Comparison of ENCODE assay signal across 9 mouse cellular contexts in the genomic region with DNA sequence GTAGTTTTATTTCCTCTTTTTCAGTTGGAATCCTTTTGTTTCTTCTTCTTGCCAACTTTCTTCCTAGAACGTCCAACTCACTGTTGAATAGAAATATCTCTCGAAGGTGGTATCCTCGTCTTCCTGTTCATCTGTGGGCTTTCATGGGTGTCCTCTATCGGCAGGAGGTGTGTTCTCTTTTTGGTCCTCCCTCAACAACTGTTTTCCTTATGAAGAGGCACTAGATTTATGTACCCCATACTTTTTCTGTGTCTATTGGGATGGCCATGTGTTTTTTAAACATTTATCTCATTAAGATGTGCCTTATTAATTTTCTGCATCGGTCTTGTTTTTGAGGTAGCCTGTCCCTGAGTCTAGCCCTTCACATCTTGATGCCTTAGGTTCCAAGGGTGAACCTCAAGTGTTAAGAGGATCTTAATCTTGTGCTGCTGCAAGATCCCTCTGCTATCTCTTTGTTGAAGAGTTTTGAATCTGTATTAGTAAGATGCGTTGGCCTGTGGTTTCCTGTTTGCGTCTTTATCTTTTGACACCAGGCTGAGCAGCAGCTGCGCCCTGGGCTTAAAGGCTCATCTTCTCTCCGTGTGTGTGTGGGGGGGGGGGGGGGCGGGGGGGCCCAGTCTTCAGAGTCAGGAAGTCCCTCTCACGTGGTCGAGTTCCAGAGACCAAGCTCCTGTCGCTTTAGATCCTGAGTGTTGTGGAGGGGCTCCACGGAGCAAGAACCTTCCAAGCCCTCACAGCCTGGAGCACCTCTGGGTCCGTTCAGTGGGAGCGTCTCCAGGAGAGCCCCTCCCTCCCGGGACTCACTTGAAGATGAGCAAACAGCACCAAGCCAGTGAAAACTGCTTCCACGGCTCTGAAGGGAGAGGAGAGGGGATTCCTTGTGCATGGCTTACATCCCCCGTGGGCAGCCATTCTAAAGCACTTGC.
DNase-seq lines count a peak whose midpoint lies in the region; ATAC-seq and TF ChIP-seq lines count a peak whose summit lies in the region.
"Had no signal": no experiment of that assay in that cellular context is flagged by ENCODE, and none has a peak within 500 bp of the region (broad histone marks: within the 10 kb centered on the region; RNA-seq: fewer than 3 reads in every experiment).

No protein-coding gene starts in this region.

- intact Hi-C loops in gastrocnemius, adult 2 months (cut with DNase I), result no loop called here

- DNase-seq in cerebellum, adult 9-10 months, result peak; percentile 36
- DNase-seq in cerebellum, postnatal 36 days, result no peak
- DNase-seq in lung, postnatal 0 days (ENCODE audit: low spot score), result no peak
- no peak for DNase-seq in lung, postnatal 10 days
- peak; percentile 58 to 64 for DNase-seq in thymus, postnatal 10 days (ENCODE audit: low spot score in 2 of 2)
- DNase-seq in gastrocnemius, adult 2 months, result no peak
- DNase-seq in urinary bladder, postnatal 36 days (ENCODE audit: low spot score in 2 of 2), result no peak

- no peak overlapping the region for H3K4me3 ChIP-seq in lung, postnatal 0 days (ENCODE audit: low read depth, low read length)
- H3K4me3 ChIP-seq in liver, embryonic 15.5 days (replicated peaks), result peak overlapping the region; percentile 20; the same call in 1 of the 2 replicates
- H3K4me3 ChIP-seq in gastrocnemius, adult 2 months, result no peak overlapping the region

- H3K27ac ChIP-seq in lung, postnatal 0 days (ENCODE audit: low read length), result no peak overlapping the region
- H3K27ac ChIP-seq in liver, embryonic 15.5 days (replicated peaks), result peak overlapping the region; percentile 62; the same call in 1 of the 2 replicates
- no peak overlapping the region for H3K27ac ChIP-seq in gastrocnemius, adult 2 months

- no peak for TF ChIP-seq EP300 in lung, postnatal 0 days (IDR thresholded peaks at IDR 0.05)

- ATAC-seq in lung, postnatal 0 days, result peak; percentile 9; the same call in 1 of the 2 replicates
- ATAC-seq in liver, embryonic 15.5 days (ENCODE audit: insufficient read depth), result peak; percentile 73

- H3K36me3 ChIP-seq in lung, postnatal 0 days (ENCODE audit: insufficient read depth, low read length), result no peaks in the 10 kb centered on the region
- H3K36me3 ChIP-seq in liver, embryonic 15.5 days (replicated peaks), result no peaks in the 10 kb centered on the region

- H3K4me1 ChIP-seq in lung, postnatal 0 days (ENCODE audit: insufficient read depth, low read depth, low read length), result peaks cover 2% of the 10 kb centered on the region; the same call in 1 of the 2 replicates
- H3K4me1 ChIP-seq in liver, embryonic 15.5 days (replicated peaks), result peaks cover 24% of the 10 kb centered on the region

- no peaks in the 10 kb centered on the region for H3K27me3 ChIP-seq in lung, postnatal 0 days (replicated peaks; ENCODE audit: insufficient read depth, low read length)
- H3K27me3 ChIP-seq in liver, embryonic 15.5 days, result peaks cover 6% of the 10 kb centered on the region
- H3K27me3 ChIP-seq: CH12.LX had no signal

- no peak overlapping the region for H3K4me2 ChIP-seq in lung, postnatal 0 days (replicated peaks; ENCODE audit: low read depth, low read length)
- H3K4me2 ChIP-seq in liver, embryonic 15.5 days, result peak overlapping the region; percentile 61

- no peaks in the 10 kb centered on the region for H3K9me3 ChIP-seq in lung, postnatal 0 days (ENCODE audit: low read length)
- H3K9me3 ChIP-seq in liver, embryonic 15.5 days (replicated peaks), result no peaks in the 10 kb centered on the region

- H3K9ac ChIP-seq in lung, postnatal 0 days (replicated peaks; ENCODE audit: low read depth), result no peak overlapping the region
- no peak overlapping the region for H3K9ac ChIP-seq in liver, embryonic 15.5 days

- TF ChIP-seq CTCF in lung, postnatal 0 days (IDR thresholded peaks at IDR 0.05), result no peak
- no peak for TF ChIP-seq CTCF in gastrocnemius, adult 2 months (IDR thresholded peaks at IDR 0.05)

- WGBS in lung, postnatal 0 days, result 25% methylated on average over 19 of the region's 19 CpGs
- whole genome bisulfite sequencing in liver, embryonic 15.5 days (ENCODE audit: insufficient replicate concordance), result 5% methylated on average over 19 of the region's 19 CpGs

Comparison
In these comparisons a context has a peak if more than half of its experiments do, and no peak if none do; other contexts are left out.
1. DNase-seq: peak in cerebellum, adult 9-10 months (single experiment) and thymus, postnatal 10 days (2 of 2); none in cerebellum, postnatal 36 days (0 of 2), lung, postnatal 0 days (single experiment), lung, postnatal 10 days (single experiment), gastrocnemius, adult 2 months (single experiment) and urinary bladder, postnatal 36 days (0 of 2).